Mouse (Mus musculus): ENCODE measurements around the gene Gnas. TPM values are rescaled to one million over a fixed set of nuclear protein-coding genes. Genes with fewer than 3 reads are reported as not detected.

Gnas gene
- polyA plus RNA-seq (2012; rRNA removed) (231 and 302 TPM in 2 replicates), polyA plus RNA-seq (2014; fragmentation: Nextera tagmentation; extraction: Ambion mirVana) (286 and 331 TPM in 2 replicates)

GRCm38 (mm10) chr2:174284011-174284410 is at the start of gene Gnas:
Gene Gnas, plus strand, starts transcription at chr2:174284320.
- DNase-seq (ENCODE audit: low read depth in 3 of 3, low spot score in 3 of 3) (no peak), ATAC-seq (ENCODE audit: insufficient read depth) (no peak)

GRCm38 (mm10) chr2:174242431-174242830 is 41.7 kb upstream of the Gnas start:
- DNase-seq (ENCODE audit: low read depth in 3 of 3, low spot score in 3 of 3): no peak
- no peaks in the 10 kb centered on the region for H3K27me3 ChIP-seq (ENCODE audit: control insufficient read depth, insufficient read depth, low read length)
- H3K9me3 ChIP-seq (ENCODE audit: control insufficient read depth, low read length): no peaks in the 10 kb centered on the region
- no peaks in the 10 kb centered on the region for H3K36me3 ChIP-seq (replicated peaks; ENCODE audit: control insufficient read depth, insufficient read depth, low read depth)
- no peak for TF ChIP-seq EP300 (IDR thresholded peaks at IDR 0.05; ENCODE audit: low read depth)
- TF ChIP-seq CTCF (IDR thresholded peaks at IDR 0.05; ENCODE audit: low read depth): no peak
- WGBS (ENCODE audit: insufficient replicate concordance): 35% methylated on average over 5 of the region's 5 CpGs
- no peak overlapping the region for H3K4me2 ChIP-seq (ENCODE audit: low read depth)
- no peak for ATAC-seq (ENCODE audit: insufficient read depth)
- H3K27ac ChIP-seq: no peak overlapping the region
- H3K4me3 ChIP-seq (ENCODE audit: insufficient read depth in 1 of 2, low read depth in 2 of 2, low read length in 2 of 2): no peak overlapping the region
- no peaks in the 10 kb centered on the region for H3K4me1 ChIP-seq (replicated peaks; ENCODE audit: control insufficient read depth in 2 of 2, insufficient read depth in 2 of 2, low read length in 1 of 2)
- no peak overlapping the region for H3K9ac ChIP-seq (replicated peaks)

More at GRCm38 (mm10) chr2:174284011-174284410, at the start of gene Gnas:
- no peak within 1 kb of the TSS for H3K27ac ChIP-seq
- H3K9me3 ChIP-seq (ENCODE audit: control insufficient read depth, low read length): peaks cover 7% of the 10 kb centered on the region
- peak within 1 kb of the TSS; percentile 20 for H3K4me2 ChIP-seq (ENCODE audit: low read depth)
- H3K9ac ChIP-seq (replicated peaks): no peak within 1 kb of the TSS
- peak; percentile 49 for TF ChIP-seq CTCF (IDR thresholded peaks at IDR 0.05; ENCODE audit: low read depth)
- no peak for TF ChIP-seq EP300 (IDR thresholded peaks at IDR 0.05; ENCODE audit: low read depth)
- WGBS (ENCODE audit: insufficient replicate concordance): 46% methylated on average over 19 of the region's 19 CpGs
- H3K4me3 ChIP-seq (ENCODE audit: insufficient read depth in 1 of 2, low read depth in 2 of 2, low read length in 2 of 2): 0 out of 4 replicates have a peak within 1 kb of the TSS, but pooled peaks of 1 of the 2 experiments have one; percentile 2
- no peaks in the 10 kb centered on the region; a peak in 1 of 4 replicates for H3K4me1 ChIP-seq (replicated peaks; ENCODE audit: control insufficient read depth in 2 of 2, insufficient read depth in 2 of 2, low read length in 1 of 2)
- H3K27me3 ChIP-seq (ENCODE audit: control insufficient read depth, insufficient read depth, low read length): peaks cover 47% of the 10 kb centered on the region
- peaks cover 21% of the 10 kb centered on the region for H3K36me3 ChIP-seq (replicated peaks; ENCODE audit: control insufficient read depth, insufficient read depth, low read depth)

GRCm38 (mm10) chr2:174251963-174252362 is 32.2 kb upstream of the Gnas start:
- no peak for ATAC-seq (ENCODE audit: insufficient read depth)
- Histone ChIP-seq H3K4me3 (ENCODE audit: insufficient read depth in 1 of 2, low read depth in 2 of 2, low read length in 2 of 2) (no peak overlapping the region), H3K4me1 (replicated peaks; ENCODE audit: control insufficient read depth in 2 of 2, insufficient read depth in 2 of 2, low read length in 1 of 2) (no peaks in the 10 kb centered on the region), H3K9me3 (ENCODE audit: control insufficient read depth, low read length) (no peaks in the 10 kb centered on the region), H3K27me3 (ENCODE audit: control insufficient read depth, insufficient read depth, low read length) (no peaks in the 10 kb centered on the region), H3K4me2 (ENCODE audit: low read depth) (no peak overlapping the region), H3K9ac (replicated peaks) (no peak overlapping the region), H3K36me3 (replicated peaks; ENCODE audit: control insufficient read depth, insufficient read depth, low read depth) (no peaks in the 10 kb centered on the region), H3K27ac (no peak overlapping the region)
- DNase-seq (ENCODE audit: low read depth in 3 of 3, low spot score in 3 of 3): no peak
- TF ChIP-seq CTCF (IDR thresholded peaks at IDR 0.05; ENCODE audit: low read depth) (no peak), EP300 (IDR thresholded peaks at IDR 0.05; ENCODE audit: low read depth) (no peak)

DNA sequence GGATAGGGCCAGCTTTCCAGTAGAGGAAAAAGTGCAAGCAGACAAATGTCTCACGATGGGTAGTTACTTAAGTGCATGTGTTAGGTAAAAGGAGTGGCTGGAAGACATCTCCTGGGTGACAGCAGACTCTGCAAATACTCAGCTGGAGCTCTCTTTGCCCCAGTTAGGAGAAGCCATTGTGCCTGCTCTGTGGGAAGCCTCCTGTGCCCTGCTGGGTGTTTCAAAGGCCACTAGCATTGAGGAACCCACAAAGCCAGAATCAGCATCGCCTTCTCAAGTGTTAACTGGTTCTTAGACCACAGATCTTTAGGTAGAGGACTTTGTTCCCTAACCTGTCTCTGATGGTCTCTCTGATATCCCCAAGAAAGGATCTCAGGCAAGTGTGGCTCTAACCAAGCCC is 26.8 kb upstream of the Gnas start:
- Histone ChIP-seq H3K4me1 (replicated peaks; ENCODE audit: control insufficient read depth in 2 of 2, insufficient read depth in 2 of 2, low read length in 1 of 2) (no peaks in the 10 kb centered on the region), H3K4me2 (ENCODE audit: low read depth) (no peak overlapping the region), H3K27me3 (ENCODE audit: control insufficient read depth, insufficient read depth, low read length) (no peaks in the 10 kb centered on the region), H3K36me3 (replicated peaks; ENCODE audit: control insufficient read depth, insufficient read depth, low read depth) (no peaks in the 10 kb centered on the region), H3K27ac (no peak overlapping the region), H3K9me3 (ENCODE audit: control insufficient read depth, low read length) (no peaks in the 10 kb centered on the region), H3K9ac (replicated peaks) (no peak overlapping the region), H3K4me3 (ENCODE audit: insufficient read depth in 1 of 2, low read depth in 2 of 2, low read length in 2 of 2) (no peak overlapping the region)
- TF ChIP-seq CTCF (IDR thresholded peaks at IDR 0.05; ENCODE audit: low read depth) (no peak), EP300 (IDR thresholded peaks at IDR 0.05; ENCODE audit: low read depth) (no peak)
- no peak for ATAC-seq (ENCODE audit: insufficient read depth)
- no peak for DNase-seq (ENCODE audit: low read depth in 3 of 3, low spot score in 3 of 3)
- 24% methylated on average over 2 of the region's 2 CpGs for WGBS (ENCODE audit: insufficient replicate concordance)

DNA sequence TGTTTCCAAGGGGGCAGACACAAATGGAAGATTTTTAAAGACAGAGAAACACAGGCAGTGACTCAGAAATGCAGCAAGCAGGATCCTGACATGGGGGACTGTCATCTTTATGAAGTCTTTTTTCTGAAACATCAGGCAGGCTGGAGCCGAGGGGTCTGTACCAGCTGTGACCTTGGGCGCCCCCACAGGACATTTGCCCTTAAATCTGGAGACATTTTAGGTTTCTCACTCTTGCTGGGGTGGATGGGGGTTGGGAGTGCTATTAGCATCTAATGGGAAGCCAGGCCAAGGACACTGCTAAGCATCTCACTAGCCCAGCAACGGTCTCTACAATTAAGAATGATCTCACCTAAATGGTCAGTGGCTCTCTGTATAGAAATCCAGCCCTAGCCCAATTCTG is 24.1 kb upstream of the Gnas start:
- H3K27me3 ChIP-seq (ENCODE audit: control insufficient read depth, insufficient read depth, low read length): no peaks in the 10 kb centered on the region
- H3K36me3 ChIP-seq (replicated peaks; ENCODE audit: control insufficient read depth, insufficient read depth, low read depth): no peaks in the 10 kb centered on the region
- H3K4me2 ChIP-seq (ENCODE audit: low read depth): no peak overlapping the region
- H3K9me3 ChIP-seq (ENCODE audit: control insufficient read depth, low read length): no peaks in the 10 kb centered on the region
- 13% methylated on average over 3 of the region's 3 CpGs for WGBS (ENCODE audit: insufficient replicate concordance)
- DNase-seq (ENCODE audit: low read depth in 3 of 3, low spot score in 3 of 3) (no peak), ATAC-seq (ENCODE audit: insufficient read depth) (no peak)
- TF ChIP-seq EP300 (IDR thresholded peaks at IDR 0.05; ENCODE audit: low read depth) (no peak), CTCF (IDR thresholded peaks at IDR 0.05; ENCODE audit: low read depth) (no peak)
- no peak overlapping the region for H3K4me3 ChIP-seq (ENCODE audit: insufficient read depth in 1 of 2, low read depth in 2 of 2, low read length in 2 of 2)
- no peak overlapping the region for H3K27ac ChIP-seq
- H3K4me1 ChIP-seq (replicated peaks; ENCODE audit: control insufficient read depth in 2 of 2, insufficient read depth in 2 of 2, low read length in 1 of 2): no peaks in the 10 kb centered on the region
- no peak overlapping the region for H3K9ac ChIP-seq (replicated peaks)
